Mouse (Mus musculus): Measurements from ENCODE around the gene Ccz1. TPM values are rescaled to one million over a fixed set of nuclear protein-coding genes. Genes with fewer than 3 reads are reported as not detected.

Gene Ccz1
- polyA plus RNA-seq, 1 experiment from 2014 or later: 80.9 TPM

- Histone ChIP-seq H3K4me3 (no peak overlapping the region), H3K27ac (no peak overlapping the region), H3K9ac (no peak overlapping the region), H3K27me3 (no peaks in the 10 kb centered on the region), H3K36me3 (no peaks in the 10 kb centered on the region), H3K4me2 (no peak overlapping the region), H3K9me3 (no peaks in the 10 kb centered on the region), H3K4me1 (replicated peaks) (no peaks in the 10 kb centered on the region)
- ATAC-seq (ENCODE audit: low FRiP score): no peak
- WGBS: 89% methylated on average over 12 of the region's 12 CpGs
These were observed 48.9 kb downstream of the Ccz1 start for GRCm38 (mm10) chr5:143965586-143966345.

GRCm38 (mm10) chr5:143961176-143961575 lies 53.5 kb downstream of the Ccz1 start:
- Histone ChIP-seq H3K9ac (no peak overlapping the region), H3K9me3 (no peaks in the 10 kb centered on the region), H3K27me3 (no peaks in the 10 kb centered on the region), H3K4me3 (no peak overlapping the region), H3K27ac (no peak overlapping the region), H3K36me3 (peaks cover 15% of the 10 kb centered on the region), H3K4me1 (replicated peaks) (no peaks in the 10 kb centered on the region), H3K4me2 (no peak overlapping the region)
- 88% methylated on average over 8 of the region's 8 CpGs for WGBS
- ATAC-seq (ENCODE audit: low FRiP score): no peak

GRCm38 (mm10) chr5:143959551-143959950 lies 55.1 kb downstream of the Ccz1 start:
- Histone ChIP-seq H3K9ac (no peak overlapping the region), H3K36me3 (peaks cover 15% of the 10 kb centered on the region), H3K9me3 (no peaks in the 10 kb centered on the region), H3K27ac (no peak overlapping the region), H3K4me2 (no peak overlapping the region), H3K4me1 (replicated peaks) (no peaks in the 10 kb centered on the region), H3K4me3 (no peak overlapping the region), H3K27me3 (no peaks in the 10 kb centered on the region)
- 94% methylated on average over 11 of the region's 11 CpGs for WGBS
- no peak for ATAC-seq (ENCODE audit: low FRiP score)

- Histone ChIP-seq H3K9me3 (no peaks in the 10 kb centered on the region), H3K4me1 (replicated peaks) (no peaks in the 10 kb centered on the region), H3K4me3 (no peak overlapping the region), H3K27ac (no peak overlapping the region), H3K36me3 (peaks cover 15% of the 10 kb centered on the region), H3K27me3 (no peaks in the 10 kb centered on the region), H3K4me2 (no peak overlapping the region), H3K9ac (no peak overlapping the region)
- 93% methylated on average over 6 of the region's 6 CpGs for WGBS
- ATAC-seq (ENCODE audit: low FRiP score): no peak
These were observed 57.6 kb downstream of the Ccz1 start for GRCm38 (mm10) chr5:143957101-143957500.

- no peak overlapping the region for H3K4me3 ChIP-seq
- no peak overlapping the region for H3K9ac ChIP-seq
- no peaks in the 10 kb centered on the region for H3K9me3 ChIP-seq
- no peak overlapping the region for H3K4me2 ChIP-seq
- H3K27me3 ChIP-seq: no peaks in the 10 kb centered on the region
- ATAC-seq (ENCODE audit: low FRiP score): no peak
- H3K36me3 ChIP-seq: no peaks in the 10 kb centered on the region
- no peaks in the 10 kb centered on the region for H3K4me1 ChIP-seq (replicated peaks)
- no peak overlapping the region for H3K27ac ChIP-seq
- WGBS: 41% methylated on average over 5 of the region's 5 CpGs
These were observed 64.7 kb downstream of the Ccz1 start for GRCm38 (mm10) chr5:143950016-143950415.

- H3K27me3 ChIP-seq: no peaks in the 10 kb centered on the region
- H3K4me3 ChIP-seq: no peak overlapping the region
- no peak overlapping the region for H3K4me2 ChIP-seq
- H3K9ac ChIP-seq: no peak overlapping the region
- no peak overlapping the region for H3K27ac ChIP-seq
- 90% methylated on average over 12 of the region's 12 CpGs for WGBS
- no peak for ATAC-seq (ENCODE audit: low FRiP score)
- H3K9me3 ChIP-seq: no peaks in the 10 kb centered on the region
- no peaks in the 10 kb centered on the region for H3K36me3 ChIP-seq
- no peaks in the 10 kb centered on the region for H3K4me1 ChIP-seq (replicated peaks)
These were observed 66.3 kb downstream of the Ccz1 start for GRCm38 (mm10) chr5:143948361-143948760.

- 93% methylated on average over 14 of the region's 14 CpGs for WGBS
- H3K9ac ChIP-seq: no peak overlapping the region
These were observed 71.2 kb downstream of the Ccz1 start for GRCm38 (mm10) chr5:143943231-143944125.

GRCm38 (mm10) chr5:143941588-143941987 lies 73.1 kb downstream of the Ccz1 start:
- WGBS: 25% methylated on average over 10 of the region's 10 CpGs
- no peaks in the 10 kb centered on the region for H3K4me1 ChIP-seq (replicated peaks)
- no peak overlapping the region for H3K4me2 ChIP-seq
- no peak overlapping the region for H3K27ac ChIP-seq
- no peak for ATAC-seq (ENCODE audit: low FRiP score)
- no peaks in the 10 kb centered on the region for H3K36me3 ChIP-seq
- H3K4me3 ChIP-seq: no peak overlapping the region
- H3K27me3 ChIP-seq: no peaks in the 10 kb centered on the region
- H3K9ac ChIP-seq: no peak overlapping the region
- no peaks in the 10 kb centered on the region for H3K9me3 ChIP-seq

More at GRCm38 (mm10) chr5:143943231-143944125, 71.2 kb downstream of the Ccz1 start:
- H3K4me2 ChIP-seq: no peak overlapping the region
- no peak overlapping the region for H3K4me3 ChIP-seq
- H3K36me3 ChIP-seq: no peaks in the 10 kb centered on the region
- H3K9me3 ChIP-seq: no peaks in the 10 kb centered on the region
- H3K4me1 ChIP-seq (replicated peaks): no peaks in the 10 kb centered on the region
- H3K27me3 ChIP-seq: no peaks in the 10 kb centered on the region
- H3K27ac ChIP-seq: no peak overlapping the region
- ATAC-seq (ENCODE audit: low FRiP score): no peak

Other genes with a start within 250 kb of the Ccz1 start
- 45.5 and 50.3 TPM in 2 replicates for gene Eif2ak1, start 197.1 kb downstream of the Ccz1 start, polyA plus RNA-seq (2015; fragmentation: Nextera tagmentation; extraction: Ambion mirVana)
- 0.43 and 0.66 TPM in 2 replicates for gene Ankrd61, start 117.2 kb downstream of the Ccz1 start, polyA plus RNA-seq (2015; fragmentation: Nextera tagmentation; extraction: Ambion mirVana)
- 82.8 and 83.2 TPM in 2 replicates for gene Aimp2, start 105.0 kb downstream of the Ccz1 start, polyA plus RNA-seq (2015; fragmentation: Nextera tagmentation; extraction: Ambion mirVana)
- gene Pms2, start 104.9 kb downstream of the Ccz1 start, polyA plus RNA-seq (2015; fragmentation: Nextera tagmentation; extraction: Ambion mirVana): 26.8 and 33.1 TPM in 2 replicates
- 1.9 and 2.4 TPM in 2 replicates for gene Gm42421, start 86.7 kb downstream of the Ccz1 start, polyA plus RNA-seq (2015; fragmentation: Nextera tagmentation; extraction: Ambion mirVana)
- gene Rsph10b, start 81.8 kb downstream of the Ccz1 start, polyA plus RNA-seq (2015; fragmentation: Nextera tagmentation; extraction: Ambion mirVana): 3.1 and 3.2 TPM in 2 replicates
- gene Ocm, start 11.8 kb upstream of the Ccz1 start, polyA plus RNA-seq (2015; fragmentation: Nextera tagmentation; extraction: Ambion mirVana): 0.70 TPM in 1 of 2 replicates, not detected in the other
- 7.2 and 7.5 TPM in 2 replicates for gene Lmtk2, start 85.6 kb upstream of the Ccz1 start, polyA plus RNA-seq (2015; fragmentation: Nextera tagmentation; extraction: Ambion mirVana)
- 0.14 and 0.17 TPM in 2 replicates for gene Bhlha15, start 175.4 kb upstream of the Ccz1 start, polyA plus RNA-seq (2015; fragmentation: Nextera tagmentation; extraction: Ambion mirVana)
- gene Tecpr1, start 208.7 kb upstream of the Ccz1 start, polyA plus RNA-seq (2015; fragmentation: Nextera tagmentation; extraction: Ambion mirVana): 41.5 and 42.1 TPM in 2 replicates
- 116 and 125 TPM in 2 replicates for gene Bri3, start 229.6 kb upstream of the Ccz1 start, polyA plus RNA-seq (2015; fragmentation: Nextera tagmentation; extraction: Ambion mirVana)